Mouse (Mus musculus) layer of hippocampus, adult 8-10 months (tissue): Measurements from ENCODE around the gene Pip5k1b. TPM values are rescaled to one million over a fixed set of nuclear protein-coding genes. Genes with fewer than 3 reads are reported as not detected.

Source experiments
- DNase-seq, 2 experiments: peaks; one replicate each; pipeline ENCODE4 v3.0.0; 2022; ENCODE audit warnings: low spot score in 2 of 2
- total RNA-seq, 4 experiments: library from RNA; stranded (reverse); gene quantifications; 2 replicates each; pipeline ENCODE4 v1.2.4; 2022

Pip5k1b gene
- total RNA-seq, 4 experiments from 2014 or later: 51.7 to 64.3 (median 57.6) TPM

- no peak for DNase-seq
These were observed 79.2 kb downstream of the Pip5k1b start for GRCm38 (mm10) chr19:24476461-24476860.

DNA sequence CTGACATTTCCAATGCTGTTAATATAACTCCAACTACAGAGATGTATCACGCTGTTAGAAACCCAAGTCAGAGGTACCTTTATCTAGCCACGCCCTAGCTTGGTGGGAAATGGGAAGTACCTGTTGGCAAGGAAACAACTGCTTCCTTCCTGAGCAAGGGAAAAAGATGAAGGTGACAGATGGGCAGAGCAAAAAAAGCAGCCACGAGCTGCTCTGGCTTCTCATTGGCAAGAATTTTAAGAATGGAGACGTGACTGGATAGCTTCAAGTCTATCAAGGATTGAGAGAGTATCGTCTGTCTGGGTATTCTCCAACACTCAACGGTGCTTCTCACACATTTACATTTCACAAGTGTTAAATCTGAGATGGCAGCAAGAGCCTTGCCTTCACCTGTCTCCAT lies 80.4 kb downstream of the Pip5k1b start:
- DNase-seq: no peak

- DNase-seq: no peak
These were observed 83.2 kb downstream of the Pip5k1b start for GRCm38 (mm10) chr19:24472512-24472911.

GRCm38 (mm10) chr19:24471538-24471937 lies 84.1 kb downstream of the Pip5k1b start:
- no peak for DNase-seq

GRCm38 (mm10) chr19:24469216-24469615 lies 86.5 kb downstream of the Pip5k1b start:
- no peak for DNase-seq

DNA sequence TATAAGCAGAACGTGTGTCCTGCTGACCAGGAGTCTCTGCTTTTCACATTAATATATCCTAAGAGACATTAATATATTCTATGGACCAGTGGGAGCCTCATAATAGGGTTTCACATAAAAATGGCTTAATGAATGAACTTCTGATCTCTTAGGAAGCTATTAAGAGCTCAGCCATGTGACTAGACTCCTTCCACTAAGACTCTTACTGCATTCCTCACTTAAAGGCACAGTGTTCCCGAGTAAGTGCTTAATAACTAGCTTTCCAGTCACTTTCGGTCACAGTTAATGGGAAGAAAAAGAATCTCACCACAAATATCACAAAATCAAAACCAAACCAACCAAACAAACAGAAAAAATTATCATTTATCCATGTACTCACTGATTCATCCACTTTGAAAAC lies 87.1 kb downstream of the Pip5k1b start:
- DNase-seq: no peak

DNA sequence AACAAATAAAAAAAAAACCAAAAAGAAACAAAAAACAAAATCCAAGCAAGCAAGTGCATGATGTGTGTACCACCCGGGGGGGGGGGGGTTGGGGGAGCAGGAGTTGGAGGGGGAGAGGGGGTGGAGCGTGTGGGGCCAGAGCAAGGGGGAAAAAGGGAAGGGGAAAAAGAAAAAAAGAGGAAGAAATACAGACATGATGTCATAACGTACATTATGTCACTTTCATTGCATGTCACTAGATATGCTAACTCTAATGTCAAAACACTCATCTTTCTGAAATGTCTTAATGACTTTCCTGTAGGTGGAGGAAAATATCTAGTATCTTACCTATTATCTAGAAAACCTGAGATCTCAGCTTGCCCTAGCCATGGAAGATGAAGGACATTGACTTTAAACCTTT lies 92.7 kb downstream of the Pip5k1b start:
- no peak for DNase-seq

GRCm38 (mm10) chr19:24456591-24457231 lies 99.0 kb downstream of the Pip5k1b start:
- peak; percentile 73 to 81 for DNase-seq

DNA sequence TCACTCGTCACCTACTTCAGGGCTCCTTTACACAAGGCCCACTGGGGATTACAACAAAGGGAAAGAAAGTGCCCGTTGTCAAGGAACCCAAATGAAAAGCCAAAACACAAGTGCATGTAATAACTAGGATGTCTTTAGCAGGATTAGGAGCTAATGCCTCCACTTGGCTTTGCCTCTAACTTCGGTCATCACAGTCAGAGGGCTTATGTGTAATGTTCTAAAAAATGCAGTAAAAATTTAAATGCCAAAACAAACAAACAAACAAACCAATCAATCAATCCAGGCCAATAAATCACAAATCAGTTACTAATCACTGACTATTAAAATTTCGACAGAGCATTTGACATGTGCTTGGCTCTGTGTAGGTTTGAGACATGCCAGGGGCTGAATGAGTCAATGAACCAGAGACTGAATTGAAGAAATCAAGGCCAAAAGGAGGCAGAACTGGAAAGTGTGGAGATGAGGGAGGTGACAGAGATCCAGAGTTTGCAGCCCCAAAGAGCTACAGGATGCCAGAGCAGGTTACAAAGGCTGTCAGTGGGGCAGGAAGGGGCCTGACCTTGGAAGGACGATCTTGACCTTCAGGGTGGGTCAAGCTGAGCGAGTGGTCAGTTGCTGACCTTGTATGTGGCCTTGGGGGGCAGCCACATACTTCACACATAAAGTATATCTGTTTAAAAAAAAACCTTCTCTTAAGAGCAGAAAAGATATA lies 100.3 kb downstream of the Pip5k1b start:
- DNase-seq: no peak

DNA sequence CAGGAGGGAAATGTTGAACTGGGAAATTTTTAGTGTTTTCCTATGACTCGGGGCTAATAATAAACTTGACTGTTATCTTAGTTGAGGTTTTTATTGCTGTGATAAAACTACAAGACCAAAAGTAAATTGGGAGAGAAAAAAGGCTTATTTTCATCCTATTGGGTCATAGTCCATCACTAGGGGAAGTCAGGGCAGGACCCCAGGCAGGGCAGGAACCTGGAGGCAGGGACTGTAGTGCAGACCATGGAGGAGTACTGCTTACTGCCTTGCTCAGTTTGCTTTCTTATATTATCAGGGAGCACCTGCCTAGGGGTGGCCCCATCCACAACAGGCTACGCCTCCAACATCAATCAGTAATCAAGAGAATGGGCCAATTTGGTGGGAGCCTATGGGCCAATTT lies 101.2 kb downstream of the Pip5k1b start:
- DNase-seq: no peak

- DNase-seq: peak in 1 of 2 experiments; percentile 34
These were observed 102.3 kb downstream of the Pip5k1b start for GRCm38 (mm10) chr19:24453379-24453778.

- no peak for DNase-seq
These were observed 103.2 kb downstream of the Pip5k1b start for GRCm38 (mm10) chr19:24452441-24452898.

GRCm38 (mm10) chr19:24451626-24452025 lies 104.0 kb downstream of the Pip5k1b start:
- no peak for DNase-seq

- no peak for DNase-seq
These were observed 104.9 kb downstream of the Pip5k1b start for GRCm38 (mm10) chr19:24450740-24451139.

DNA sequence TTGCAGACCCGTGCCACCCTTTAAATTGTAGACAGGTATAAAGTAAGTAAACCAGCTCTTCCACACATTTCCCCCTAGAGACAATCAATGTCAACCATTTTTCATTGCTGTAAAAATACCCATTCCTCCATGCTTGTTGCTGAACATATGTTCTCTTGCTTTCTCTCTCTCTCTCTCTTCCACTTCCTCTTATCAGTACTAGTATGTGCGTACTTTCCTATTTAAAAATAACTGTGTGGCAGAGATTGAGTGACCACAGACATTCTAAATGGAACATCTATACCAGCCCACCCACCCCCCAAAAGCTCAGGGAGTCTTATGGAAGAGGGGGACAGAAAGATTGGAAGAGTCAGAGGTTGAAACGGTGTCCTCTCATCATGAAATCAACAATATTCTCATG lies 111.3 kb downstream of the Pip5k1b start:
- no peak for DNase-seq

- no peak for DNase-seq
These were observed 116.0 kb downstream of the Pip5k1b start for GRCm38 (mm10) chr19:24439715-24440114.

DNA sequence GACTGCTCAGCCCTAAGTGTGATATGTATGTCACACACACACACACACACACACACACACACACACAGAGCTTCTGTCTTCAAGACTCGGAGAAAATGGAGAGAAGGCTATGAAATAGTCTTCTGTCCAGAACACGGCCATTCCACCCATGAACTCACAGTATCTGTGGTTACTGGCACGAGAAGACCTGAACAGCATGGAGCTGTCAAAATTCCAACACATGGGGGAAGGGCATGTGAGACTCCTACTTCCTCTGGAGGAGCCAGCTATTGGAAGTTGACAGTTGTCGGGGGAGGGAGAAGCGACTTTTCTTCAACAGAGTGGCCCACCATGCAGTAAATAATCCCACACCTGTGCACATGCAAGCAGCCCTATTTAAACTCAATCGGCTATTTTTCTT lies 121.4 kb downstream of the Pip5k1b start:
- DNase-seq: no peak

GRCm38 (mm10) chr19:24432447-24432846 lies 123.2 kb downstream of the Pip5k1b start:
- DNase-seq: no peak

GRCm38 (mm10) chr19:24431381-24431780 lies 124.3 kb downstream of the Pip5k1b start:
- no peak for DNase-seq

- no peak for DNase-seq
These were observed 127.7 kb downstream of the Pip5k1b start for GRCm38 (mm10) chr19:24428011-24428410.

- no peak for DNase-seq
These were observed 128.4 kb downstream of the Pip5k1b start for GRCm38 (mm10) chr19:24427258-24427657.

GRCm38 (mm10) chr19:24426759-24427181 lies 128.9 kb downstream of the Pip5k1b start:
- DNase-seq: no peak

DNA sequence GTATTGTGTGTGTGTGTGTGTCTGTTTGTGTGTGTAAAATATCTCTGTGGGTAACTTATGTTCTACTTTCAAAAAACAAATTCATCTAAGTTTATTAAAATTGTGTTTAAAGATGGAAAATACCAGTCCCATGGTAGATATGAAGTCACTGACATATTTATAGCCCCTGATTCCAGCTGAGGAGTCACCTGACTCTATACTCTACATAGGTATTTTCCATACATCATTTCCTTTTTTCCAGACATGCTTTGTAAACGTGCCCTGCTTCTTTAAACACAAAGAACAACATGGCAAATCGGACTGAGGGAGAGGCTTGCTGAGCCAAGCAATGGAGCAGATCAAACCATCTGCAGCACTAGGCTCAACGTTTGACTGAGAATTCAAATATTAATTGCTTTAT lies 137.6 kb downstream of the Pip5k1b start:
- DNase-seq: no peak
